25 mouse cellular contexts compared by ENCODE assay signal in genomic region chr11:29813267-29813666, GRCm38 (mm10).
"Had no signal": no experiment of that assay in that cellular context is flagged by ENCODE, and none has a peak within 500 bp of the region (broad histone marks: within the 10 kb centered on the region; RNA-seq: fewer than 3 reads in every experiment).

No protein-coding gene starts in this region.

- ATAC-seq: hindbrain, embryonic 16.5 days; inflammation-experienced regulatory T-cells, adult 6 months; intestine, embryonic 15.5 days; intestine, postnatal 0 days; liver, embryonic 12.5 days had no signal

- DNase-seq: gastrocnemius, adult 2 months; gastrocnemius, postnatal 10 days; gastrocnemius, postnatal 25 days; heart, adult 18-20 months; heart, postnatal 10 days; heart, postnatal 4 days; kidney, adult 18-20 months; kidney, adult 8-10 months; kidney, postnatal 10 days; kidney, postnatal 25 days; kidney, postnatal 4 days; liver had no signal

- H3K36me3 ChIP-seq: heart, embryonic 10.5 days; heart, embryonic 12.5 days; hindbrain, embryonic 10.5 days; hindbrain, embryonic 12.5 days; intestine, embryonic 15.5 days; limb, embryonic 10.5 days; limb, embryonic 12.5 days; liver, embryonic 12.5 days had no signal

- H3K9ac ChIP-seq: heart, embryonic 12.5 days; hindbrain, embryonic 12.5 days; hindbrain, embryonic 14.5 days; intestine, embryonic 15.5 days; limb, embryonic 12.5 days; liver, embryonic 12.5 days had no signal

- H3K4me1 ChIP-seq: hindbrain, embryonic 10.5 days; hindbrain, embryonic 12.5 days; intestine, embryonic 15.5 days; limb, embryonic 12.5 days had no signal

- H3K27ac ChIP-seq: heart, embryonic 10.5 days; hindbrain, embryonic 10.5 days; hindbrain, embryonic 12.5 days; hindbrain, embryonic 14.5 days; intestine, embryonic 15.5 days; limb, embryonic 10.5 days; limb, embryonic 12.5 days; liver, embryonic 12.5 days had no signal

- H3K9me3 ChIP-seq: heart, embryonic 10.5 days; heart, embryonic 12.5 days; hindbrain, embryonic 10.5 days; hindbrain, embryonic 12.5 days; intestine, embryonic 15.5 days; limb, embryonic 10.5 days; limb, embryonic 12.5 days; liver, embryonic 12.5 days had no signal

- H3K4me2 ChIP-seq: heart, embryonic 12.5 days; hindbrain, embryonic 12.5 days; hindbrain, embryonic 14.5 days; intestine, embryonic 15.5 days; limb, embryonic 12.5 days; liver, embryonic 12.5 days had no signal

- H3K27me3 ChIP-seq: heart, embryonic 12.5 days; hindbrain, embryonic 12.5 days; intestine, embryonic 15.5 days; limb, embryonic 12.5 days; liver, embryonic 12.5 days had no signal

- H3K4me3 ChIP-seq: gastrocnemius, adult 2 months; heart, embryonic 10.5 days; heart, embryonic 12.5 days; hindbrain, embryonic 10.5 days; hindbrain, embryonic 12.5 days; intestine, embryonic 15.5 days; layer of hippocampus, adult 2 months; limb, embryonic 10.5 days; limb, embryonic 12.5 days; liver, embryonic 12.5 days had no signal
